Mouse (Mus musculus) heart, postnatal 0 days (tissue): ENCODE results near the gene Retreg3.

Experiments used
- CTCF ChIP-seq: IDR thresholded peaks from 2 replicates; pipeline ENCODE4 v1.5.1; 2016; ENCODE audit warnings: antibody characterized with exemption, control low read depth, low read depth
- EP300 ChIP-seq: IDR thresholded peaks from 2 replicates; pipeline ENCODE4 v1.6.1; 2016; ENCODE audit warnings: antibody characterized with exemption, low read depth

DNA sequence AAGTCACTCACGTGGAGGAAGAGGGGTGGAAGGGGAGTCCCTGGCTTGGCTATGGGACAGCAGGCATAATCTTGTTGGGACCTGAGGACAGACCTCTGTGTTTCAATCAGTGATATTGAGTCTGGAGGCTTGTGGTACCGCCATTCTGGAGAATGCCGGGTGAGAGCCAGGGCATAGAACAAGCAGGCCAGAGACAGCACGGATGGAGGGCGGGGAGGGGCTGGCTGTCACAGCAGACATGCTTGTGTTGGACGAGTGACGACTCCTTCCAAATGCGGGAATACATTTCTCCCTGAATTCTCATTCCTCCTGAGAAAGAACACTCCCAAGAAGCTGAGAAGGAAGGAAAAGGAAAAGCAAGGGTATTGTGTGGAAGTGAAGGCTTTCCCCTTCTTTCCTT, 68.1 kb downstream of the Retreg3 start:
- TF ChIP-seq CTCF, result no peak
- TF ChIP-seq EP300, result no peak
